Mouse (Mus musculus) kidney, embryonic 14.5 days (tissue): ENCODE results near the gene Zfp59. TPM values are rescaled to one million over a fixed set of nuclear protein-coding genes. Genes with fewer than 3 reads are reported as not detected.
"Not testable (repeated sequence)": the region's sequence is repeated elsewhere in the genome, so short reads cannot be mapped to it uniquely, and the experiment has no call there.

Experiments used
- ATAC-seq: fragments of 200-750 bp; cut with Nextera tagmentation; 2 replicates; pipeline ENCODE4 v1.8.0; 2017; ENCODE audit warnings: moderate number of reproducible peaks, mild to moderate bottlenecking, moderate TSS enrichment, moderate library complexity; ENCODE audit not compliant: low FRiP score, low TSS enrichment
- H3K27ac ChIP-seq: fragments of 300-500 bp; sonication (generic); 2 replicates; pipeline ENCODE4 v1.5.1; 2014; ENCODE audit warnings: low read depth, mild to moderate bottlenecking, low read length, moderate library complexity, mixed read lengths
- H3K27me3 ChIP-seq: fragments of 300-500 bp; sonication (generic); 2 replicates; pipeline ENCODE4 v1.6.1; 2014; ENCODE audit warnings: mild to moderate bottlenecking, low read length; ENCODE audit not compliant: control insufficient read depth, insufficient read depth
- H3K36me3 ChIP-seq: fragments of 300-500 bp; sonication (generic); 2 replicates; pipeline ENCODE4 v1.6.1; 2014; ENCODE audit warnings: low read length, mixed read lengths; ENCODE audit not compliant: control insufficient read depth, insufficient read depth
- H3K4me1 ChIP-seq: fragments of 300-500 bp; sonication (generic); 2 replicates; pipeline ENCODE4 v1.6.1; 2014; ENCODE audit warnings: low read length, mixed read lengths; ENCODE audit not compliant: control insufficient read depth, insufficient read depth
- H3K4me2 ChIP-seq: fragments of 300-500 bp; sonication (generic); replicated peaks from 2 replicates; pipeline ENCODE4 v1.6.1; 2014; ENCODE audit warnings: low read depth, mild to moderate bottlenecking, low read length
- H3K4me3 ChIP-seq: fragments of 300-500 bp; sonication (generic); 2 replicates; pipeline ENCODE4 v1.5.1; 2014; ENCODE audit warnings: mild to moderate bottlenecking, low read length
- H3K9ac ChIP-seq: fragments of 300-500 bp; sonication (generic); 2 replicates; pipeline ENCODE4 v1.6.1; 2014; ENCODE audit warnings: low read depth, mild to moderate bottlenecking, low read length, moderate library complexity
- H3K9me3 ChIP-seq: fragments of 300-500 bp; sonication (generic); 2 replicates; pipeline ENCODE4 v1.6.1; 2016; ENCODE audit warnings: low read length; ENCODE audit not compliant: control insufficient read depth
- WGBS: fragments of 180-500 bp; shearing (Covaris S2); extraction: QIAGEN DNeasy Blood & Tissue Kit; methylation state at CpG from one replicate; pipeline ENCODE4 v1.1.7; 2014; 5-methylcytosine and 5-hydroxymethylcytosine counted together
- polyA plus RNA-seq: library from polyadenylated mRNA; unstranded; fragments of >200 nt; fragmentation: Nextera tagmentation; extraction: Ambion mirVana; gene quantifications from 2 replicates; pipeline ENCODE4 v1.2.1, GENCODE M21; 2014

Gene Zfp59
- polyA plus RNA-seq, 1 experiment from 2014 or later = 9.0 TPM

DNA sequence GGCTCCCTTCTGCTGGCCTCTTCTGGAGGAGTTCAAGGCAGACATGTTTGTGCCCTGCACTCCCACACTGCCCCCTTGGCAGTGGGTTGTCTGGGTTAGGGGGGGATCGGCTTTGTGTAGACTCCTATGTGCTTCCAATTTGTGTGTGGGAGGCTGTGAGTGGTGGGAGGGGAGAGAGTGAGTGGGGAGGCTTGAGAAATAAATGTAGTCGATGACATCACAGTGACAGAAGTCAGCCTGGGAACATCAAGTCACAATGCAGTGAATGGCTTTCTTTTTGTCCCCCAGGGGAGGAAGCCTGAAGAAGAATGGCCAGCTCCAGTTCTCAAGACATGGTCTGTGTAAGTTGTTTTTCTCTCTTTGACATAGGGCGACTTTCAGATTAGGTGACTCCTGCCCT lies 31.5 kb upstream of the Zfp59 start, which contains the start of gene Zfp626:
Gene Zfp626, plus strand, starts transcription at position 301 of the 400 bp plus-strand sequence.
- peaks cover 28% of the 10 kb centered on the region for H3K36me3 ChIP-seq
- H3K4me3 ChIP-seq, H3K4me2 ChIP-seq, H3K9ac ChIP-seq, H3K4me1 ChIP-seq, H3K9me3 ChIP-seq, H3K27me3 ChIP-seq, H3K27ac ChIP-seq, ATAC-seq: not testable (repeated sequence)
- 91% methylated on average over 3 of the region's 3 CpGs for WGBS

DNA sequence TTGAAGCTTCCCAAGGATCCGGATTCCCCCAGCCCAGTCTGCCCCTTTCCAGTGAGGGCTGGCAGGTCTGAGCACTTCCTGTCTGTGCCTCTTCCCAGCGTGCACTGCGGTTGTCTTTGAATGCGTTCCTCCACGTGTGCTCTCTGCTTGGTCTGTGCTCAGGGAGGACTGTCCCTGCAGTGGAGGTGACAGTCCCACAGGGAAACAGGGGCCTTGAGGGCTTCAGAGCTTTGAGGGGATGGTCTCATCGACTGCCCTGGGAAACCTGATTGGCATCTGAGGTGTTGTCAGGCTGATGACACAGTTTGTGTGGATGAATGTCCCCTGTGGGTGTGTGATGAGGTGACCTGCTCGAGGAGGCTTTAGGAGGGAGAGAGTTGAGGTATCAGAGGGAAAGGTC lies 31.1 kb upstream of the Zfp59 start:
- H3K4me2 ChIP-seq, ATAC-seq, H3K27me3 ChIP-seq, H3K4me1 ChIP-seq, H3K9me3 ChIP-seq, H3K27ac ChIP-seq, H3K9ac ChIP-seq, H3K4me3 ChIP-seq: not testable (repeated sequence)
- WGBS = 85% methylated on average over 7 of the region's 7 CpGs
- peaks cover 32% of the 10 kb centered on the region for H3K36me3 ChIP-seq

DNA sequence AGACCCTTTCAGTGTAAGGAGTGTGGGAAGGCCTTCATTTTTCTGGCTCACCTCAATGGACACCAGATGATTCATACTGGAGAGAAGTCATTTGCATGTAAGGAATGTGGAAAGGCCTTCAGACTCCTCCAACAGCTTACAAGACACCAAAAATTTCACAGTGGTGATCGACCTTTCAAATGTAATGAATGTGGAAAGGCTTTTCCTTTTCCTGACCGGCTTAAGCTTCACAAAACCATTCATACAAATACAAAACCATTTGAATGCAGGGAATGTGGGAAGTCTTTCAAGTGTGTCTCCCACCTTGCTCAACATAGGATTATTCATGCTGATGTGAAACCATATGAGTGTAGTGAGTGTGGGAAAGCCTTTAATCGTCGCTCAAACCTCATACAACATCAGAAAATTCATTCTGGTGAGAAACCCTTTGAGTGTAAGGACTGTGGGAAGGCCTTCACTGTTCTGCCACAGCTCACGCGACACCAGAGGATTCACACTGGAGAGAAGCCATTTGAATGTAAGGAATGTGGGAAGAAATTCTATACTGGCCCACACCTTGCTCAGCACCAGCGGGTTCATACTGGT lies 19.8 kb upstream of the Zfp59 start:
- Histone ChIP-seq H3K4me3 (no peak overlapping the region), H3K27ac (no peak overlapping the region), H3K9ac (no peak overlapping the region), H3K4me1 (no peaks in the 10 kb centered on the region), H3K27me3 (no peaks in the 10 kb centered on the region), H3K36me3 (peaks cover 17% of the 10 kb centered on the region), H3K9me3 (no peaks in the 10 kb centered on the region), H3K4me2 (no peak overlapping the region)
- 93% methylated on average over 7 of the region's 7 CpGs for WGBS
- no peak for ATAC-seq

DNA sequence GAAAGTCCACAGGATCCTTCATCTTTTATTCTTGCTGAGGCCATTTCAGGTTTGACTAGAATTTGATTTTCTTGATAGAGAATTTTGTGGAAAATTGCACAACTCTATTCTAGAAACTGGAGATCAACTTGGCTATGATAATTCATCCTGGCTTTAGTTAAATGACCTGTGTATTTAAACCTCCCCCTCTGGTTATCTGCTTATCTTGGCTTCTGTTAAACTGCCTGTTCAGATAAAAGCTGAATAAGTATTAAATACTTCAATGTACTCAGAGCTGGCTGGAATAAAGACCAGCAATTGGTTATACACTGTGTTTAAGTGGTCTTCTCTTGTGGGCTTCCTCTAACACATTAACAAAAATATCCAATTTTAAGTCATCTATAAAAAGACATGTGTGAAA lies 15.8 kb upstream of the Zfp59 start:
- Histone ChIP-seq H3K9me3 (0 out of 2 replicates have a peak, but pooled peaks cover 3% of the 10 kb centered on the region), H3K27me3 (no peaks in the 10 kb centered on the region)
- ATAC-seq = no peak

DNA sequence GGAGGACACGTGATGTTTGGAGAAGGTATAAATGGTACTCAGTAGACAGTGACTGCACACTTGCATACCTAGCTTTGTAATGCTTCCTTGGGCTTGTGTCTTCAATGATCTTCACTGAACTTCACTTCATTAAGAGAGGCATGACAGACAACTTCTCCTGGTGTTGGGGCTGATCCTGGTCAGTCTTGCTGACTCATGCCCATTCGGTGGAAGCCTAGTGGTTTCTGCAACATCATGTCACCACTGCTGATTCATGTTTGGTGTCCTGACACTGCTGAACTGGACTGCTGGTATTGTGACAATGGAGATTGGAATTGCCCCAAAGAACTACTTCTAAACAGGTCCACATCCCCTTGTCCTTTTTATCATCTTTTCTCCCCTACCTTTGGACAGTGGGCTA lies 4.3 kb upstream of the Zfp59 start:
- Histone ChIP-seq H3K36me3 (no peaks in the 10 kb centered on the region), H3K4me1 (0 out of 2 replicates have a peak, but pooled peaks cover under 1% of the 10 kb centered on the region)
- 93% methylated on average over 2 of the region's 2 CpGs for WGBS

More for the DNA sequence above, 15.8 kb upstream of the Zfp59 start:
- no peak overlapping the region for H3K4me2 ChIP-seq
- peaks cover 15% of the 10 kb centered on the region for H3K36me3 ChIP-seq
- no peaks in the 10 kb centered on the region for H3K4me1 ChIP-seq
- no peak overlapping the region for H3K9ac ChIP-seq
- H3K4me3 ChIP-seq = no peak overlapping the region
- H3K27ac ChIP-seq = no peak overlapping the region

DNA sequence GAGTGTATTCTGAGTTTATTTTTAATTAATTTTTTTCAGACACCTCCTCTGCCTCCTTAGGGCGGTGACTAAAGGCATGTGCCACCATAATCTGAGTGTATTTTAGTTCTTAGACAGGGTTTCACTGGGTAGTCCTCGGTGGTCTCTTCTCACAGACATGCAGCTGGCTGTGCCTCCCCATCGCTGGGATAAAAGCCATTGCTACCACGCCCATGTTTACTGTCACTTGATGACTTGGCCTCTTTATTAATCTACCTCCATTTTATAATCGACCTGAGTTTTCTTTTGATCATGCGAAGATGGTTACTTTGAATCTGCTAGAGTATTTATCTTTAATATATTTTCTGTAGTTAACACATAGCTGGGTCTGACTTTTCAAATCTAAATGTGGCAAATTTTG lies 511 bp upstream of the Zfp59 start:
- H3K9me3 ChIP-seq = no peaks in the 10 kb centered on the region
- H3K27ac ChIP-seq = no peak overlapping the region; the same call in 1 of the 2 replicates
- WGBS = 26% methylated on average over 6 of the region's 6 CpGs
- H3K36me3 ChIP-seq = no peaks in the 10 kb centered on the region
- H3K4me2 ChIP-seq = peak overlapping the region; percentile 62
- peak overlapping the region; percentile 60; the same call in 1 of the 2 replicates for H3K9ac ChIP-seq
- H3K4me1 ChIP-seq = 0 out of 2 replicates have a peak, but pooled peaks cover 4% of the 10 kb centered on the region
- H3K27me3 ChIP-seq = no peaks in the 10 kb centered on the region
- H3K4me3 ChIP-seq = peak overlapping the region; percentile 56
- peak; percentile 40; the same call in 1 of the 2 replicates for ATAC-seq

More for the DNA sequence above, 4.3 kb upstream of the Zfp59 start:
- H3K27me3 ChIP-seq = no peaks in the 10 kb centered on the region
- no peak overlapping the region for H3K27ac ChIP-seq
- H3K4me3 ChIP-seq = no peak overlapping the region
- H3K9me3 ChIP-seq = no peaks in the 10 kb centered on the region
- no peak overlapping the region for H3K9ac ChIP-seq
- no peak for ATAC-seq
- H3K4me2 ChIP-seq = no peak overlapping the region

DNA sequence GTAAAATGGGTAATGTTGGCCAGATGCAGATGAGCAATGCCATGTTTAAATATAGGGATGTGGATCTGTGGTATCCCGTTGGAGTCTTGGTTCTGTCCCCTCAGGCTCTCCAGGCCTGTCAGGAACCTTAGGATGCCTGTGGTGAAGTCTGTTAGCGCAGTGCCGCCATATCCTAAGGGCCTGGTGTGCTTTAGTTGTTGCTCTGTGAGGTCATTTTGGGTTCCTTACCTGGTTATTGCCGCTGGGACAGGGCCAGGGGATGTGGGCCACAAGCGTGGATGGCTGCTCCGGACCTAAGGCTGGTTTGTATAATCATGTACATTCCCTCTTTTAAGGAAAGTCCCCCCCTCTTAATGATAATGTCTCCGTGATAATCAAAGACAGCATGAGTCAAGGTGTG lies 1.2 kb downstream of the Zfp59 start:
- H3K9me3 ChIP-seq = no peaks in the 10 kb centered on the region
- no peaks in the 10 kb centered on the region; the same call in 1 of the 2 replicates for H3K36me3 ChIP-seq
- 97% methylated on average over 7 of the region's 7 CpGs for whole genome bisulfite sequencing
- H3K27me3 ChIP-seq = no peaks in the 10 kb centered on the region
- no peak overlapping the region for H3K27ac ChIP-seq
- H3K9ac ChIP-seq = no peak overlapping the region
- H3K4me2 ChIP-seq = no peak overlapping the region
- H3K4me3 ChIP-seq = peak overlapping the region; percentile 56; the same call in 1 of the 2 replicates
- H3K4me1 ChIP-seq = 0 out of 2 replicates have a peak, but pooled peaks cover 4% of the 10 kb centered on the region
- ATAC-seq = no peak

DNA sequence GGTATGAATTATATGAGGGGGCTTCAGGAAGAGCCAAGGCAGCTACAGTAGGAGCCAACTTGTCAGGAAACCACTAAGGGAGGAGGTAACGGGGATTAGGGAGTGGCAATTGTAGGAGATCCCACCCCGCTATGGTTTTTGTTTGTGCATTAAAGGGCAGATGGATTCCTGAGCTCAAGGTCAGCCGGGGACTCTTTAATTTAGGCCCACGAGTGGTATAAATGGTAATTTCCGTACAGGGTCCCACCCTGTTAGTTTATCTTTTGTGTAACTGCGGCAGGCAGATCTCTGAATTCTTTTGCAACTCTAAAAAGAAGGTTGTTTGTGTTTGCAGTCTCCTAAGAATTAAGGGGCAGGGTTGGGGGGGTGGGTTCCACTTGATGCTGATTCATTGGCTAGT lies 1.7 kb downstream of the Zfp59 start:
- no peak for ATAC-seq

DNA sequence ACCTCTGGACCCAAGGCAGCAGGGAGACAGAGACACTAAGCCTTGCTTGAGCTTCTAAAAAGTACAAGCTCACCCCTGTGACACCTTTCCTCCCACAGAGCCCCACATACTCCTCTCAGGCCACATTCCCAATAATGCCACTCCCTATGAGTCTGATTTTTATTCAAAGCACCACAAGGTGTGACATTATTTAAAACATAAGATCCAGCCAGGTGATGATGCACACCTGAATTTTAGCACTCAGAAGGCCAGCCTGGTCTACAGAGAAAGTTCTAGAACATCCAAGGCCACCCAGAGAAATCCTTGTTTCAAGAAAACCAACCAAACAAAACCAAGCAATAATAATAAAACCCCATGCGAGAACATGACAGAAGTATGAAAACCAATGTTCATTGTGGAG lies 18.8 kb downstream of the Zfp59 start, which contains the start of gene Zfp607a:
Gene Zfp607a, plus strand, starts transcription at position 301 of the 400 bp plus-strand sequence.
- ATAC-seq = no peak
- Histone ChIP-seq H3K4me3 (no peak within 1 kb of the TSS), H3K27ac (no peak within 1 kb of the TSS), H3K36me3 (peaks cover 7% of the 10 kb centered on the region; the same call in 1 of the 2 replicates), H3K4me1 (no peaks in the 10 kb centered on the region), H3K27me3 (no peaks in the 10 kb centered on the region), H3K9me3 (no peaks in the 10 kb centered on the region), H3K9ac (no peak within 1 kb of the TSS), H3K4me2 (no peak within 1 kb of the TSS)
- 97% methylated on average over 1 of the region's 1 CpGs for whole genome bisulfite sequencing

More for the DNA sequence above, 1.7 kb downstream of the Zfp59 start:
- 87% methylated on average over 6 of the region's 6 CpGs for WGBS
- Histone ChIP-seq H3K4me2 (no peak overlapping the region), H3K27ac (no peak overlapping the region), H3K4me3 (no peak overlapping the region), H3K9me3 (no peaks in the 10 kb centered on the region), H3K27me3 (no peaks in the 10 kb centered on the region), H3K9ac (no peak overlapping the region), H3K4me1 (0 out of 2 replicates have a peak, but pooled peaks cover 4% of the 10 kb centered on the region), H3K36me3 (peaks cover 5% of the 10 kb centered on the region; the same call in 1 of the 2 replicates)
